Mouse (Mus musculus) skeletal muscle tissue, postnatal 0 days (tissue): ENCODE results near the gene Gm4922. TPM values are rescaled to one million over a fixed set of nuclear protein-coding genes. Genes with fewer than 3 reads are reported as not detected.

Experiments
- polyA plus RNA-seq: library from polyadenylated mRNA; unstranded; fragments of >200 nt; fragmentation: Nextera tagmentation; extraction: Ambion mirVana; gene quantifications from 2 replicates; pipeline ENCODE4 v1.2.1, GENCODE M21; 2015

The Gm4922 gene
- polyA plus RNA-seq, result 0.09 and 0.10 TPM in 2 replicates

DNA sequence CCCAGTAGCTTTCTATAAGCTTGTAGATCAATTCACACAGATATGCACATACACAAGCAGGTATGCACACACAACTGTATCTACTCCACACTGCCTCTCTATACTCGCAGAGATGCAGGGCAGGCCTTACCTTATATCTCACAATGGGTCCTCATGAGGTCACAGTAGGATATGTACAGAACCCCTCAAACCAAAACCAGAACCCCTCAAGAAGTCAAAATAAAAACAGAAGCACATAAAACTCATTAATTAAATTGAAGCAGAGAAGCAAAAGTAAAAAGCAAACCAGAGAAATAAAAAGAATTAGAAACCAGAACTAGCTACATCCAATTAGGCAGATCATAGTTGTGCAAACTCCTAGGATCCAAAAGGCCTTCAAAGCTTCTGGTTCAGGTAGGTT is at the start of gene Gm4922:
Gene Gm4922, minus strand, starts transcription at position 101 of the 400 bp plus-strand sequence.

DNA sequence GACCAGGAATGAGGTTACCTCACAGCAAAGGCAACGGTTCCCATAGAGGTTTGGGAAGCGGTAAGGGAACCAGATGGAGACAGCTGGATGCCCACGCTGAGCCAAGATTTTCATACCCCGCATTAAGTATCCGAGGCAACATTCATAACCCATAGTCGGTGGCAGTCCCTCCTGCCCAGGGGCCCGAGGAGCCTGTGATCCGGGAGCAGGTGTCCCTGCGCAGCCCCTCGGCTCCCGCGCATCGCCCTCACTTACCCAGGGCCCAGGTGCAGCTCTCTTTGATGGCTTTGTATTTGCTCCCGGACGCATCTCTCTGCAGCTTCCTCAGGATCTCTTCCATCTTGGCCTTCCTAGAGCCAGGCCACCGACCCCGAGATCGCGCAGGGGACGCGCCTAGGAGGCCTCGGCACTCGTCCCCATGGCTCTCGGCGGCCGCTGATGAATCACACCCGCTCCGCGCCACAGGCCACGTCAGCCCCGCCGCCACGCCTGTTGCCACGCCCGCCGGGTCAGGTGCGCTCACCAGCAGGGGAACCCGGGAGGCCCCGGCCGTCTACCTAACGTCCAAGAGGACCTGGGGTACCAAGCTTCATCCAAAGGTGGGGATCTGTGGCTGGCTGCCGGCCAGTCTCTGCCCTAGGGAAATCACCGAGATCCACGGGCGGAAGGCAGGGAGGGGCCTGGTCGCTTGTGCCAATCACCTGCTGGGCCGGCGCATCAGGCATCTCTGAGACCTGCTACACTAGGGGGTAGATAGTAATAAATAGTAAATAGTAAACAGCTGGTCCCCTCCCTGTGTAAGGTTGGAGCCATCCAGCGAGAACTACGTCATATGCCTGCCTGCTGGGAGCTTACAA is 43.1 kb downstream of the Gm4922 start, which contains the start of gene Arfgef3:
Gene Arfgef3, minus strand, starts transcription at position 664 of the 857 bp plus-strand sequence.

Other genes starting within 250 kb of the Gm4922 start
- 2.6 and 7.6 TPM in 2 replicates for gene Hebp2, start 240.7 kb downstream of the Gm4922 start, polyA plus RNA-seq
- 0.26 and 0.40 TPM in 2 replicates for gene Arfgef3, start 42.8 kb downstream of the Gm4922 start, polyA plus RNA-seq
- 4.2 and 53.0 TPM in 2 replicates for gene Perp, start 58.2 kb upstream of the Gm4922 start, polyA plus RNA-seq
- 4.6 and 4.7 TPM in 2 replicates for gene Tnfaip3, start 228.9 kb upstream of the Gm4922 start, polyA plus RNA-seq